Mouse (Mus musculus) lung, adult 2 months (tissue): ENCODE results near the gene Fbxl19.

Source experiments
- CTCF ChIP-seq: fragments of 200-500 bp; IDR thresholded peaks from 2 replicates; pipeline ENCODE4 v1.5.1; 2011; ENCODE audit warnings: mild to moderate bottlenecking, low read length, control low read depth; ENCODE audit not compliant: insufficient read depth
- POLR2A ChIP-seq: fragments of 200-500 bp; IDR thresholded peaks from 2 replicates; pipeline ENCODE4 v1.6.1; 2011; ENCODE audit warnings: low read depth, mild to moderate bottlenecking, control low read depth, low read length, borderline replicate concordance; ENCODE audit errors: extremely low read depth

- TF ChIP-seq POLR2A (no peak), CTCF (no peak)
Observed at GRCm38 (mm10) chr7:127711456-127711855, 32.9 kb upstream of the Fbxl19 start.
